ENCODE assay signal across 8 mouse cellular contexts in the genomic region with DNA sequence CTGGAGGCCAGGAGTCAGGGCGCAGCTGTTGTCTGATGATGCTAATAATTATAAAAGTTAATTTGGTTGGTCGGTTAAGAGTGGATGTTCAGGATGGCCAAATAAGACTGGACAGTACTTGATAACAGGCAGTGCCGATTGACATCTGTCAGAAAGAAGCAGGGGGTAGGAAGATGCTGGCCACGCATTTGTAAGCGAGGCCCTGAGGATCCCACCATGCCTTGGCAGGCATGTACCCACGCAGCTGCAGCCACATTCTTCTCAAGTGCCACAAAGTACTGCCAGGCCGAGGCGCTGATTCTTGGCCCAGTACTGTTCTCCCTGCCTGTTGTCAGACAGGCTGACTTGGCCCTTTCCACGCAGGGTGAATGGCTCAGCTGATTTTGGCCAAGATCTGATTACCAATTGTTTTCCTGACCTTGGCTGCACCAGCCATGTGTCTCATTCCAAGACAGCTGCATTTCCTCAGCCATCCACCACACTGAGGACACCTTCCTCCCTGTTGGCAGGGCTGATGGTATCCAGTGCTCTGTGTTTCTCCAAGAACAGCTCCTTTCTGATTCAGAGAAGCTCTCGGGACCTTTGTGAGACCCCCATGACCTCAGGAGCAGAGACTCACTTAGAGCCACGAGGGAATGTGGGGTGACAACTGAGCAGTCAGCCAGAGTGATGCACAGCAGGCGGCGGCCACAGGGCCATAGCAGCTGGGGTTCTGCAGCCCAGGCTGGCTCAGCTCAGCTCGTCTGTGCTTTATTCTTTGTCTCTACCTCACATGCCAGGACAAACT. TPM values are rescaled to one million over a fixed set of nuclear protein-coding genes. Genes with fewer than 3 reads are reported as not detected.
DNase-seq lines count a peak whose midpoint lies in the region; ATAC-seq lines count a peak whose summit lies in the region.

No protein-coding gene starts in this region.

- ATAC-seq in erythroblast, adult 5-6 weeks (replicated peaks; ENCODE audit: low FRiP score, poor library complexity, severe bottlenecking): no peak
- ATAC-seq in megakaryocyte progenitor cell, adult 5-6 weeks (replicated peaks; ENCODE audit: poor library complexity): no peak

- intact Hi-C loops in heart, postnatal 14 days (cut with DNase I): no loop called here

- peak; percentile 58 to 59 for DNase-seq in cerebellum, postnatal 14 days
- no peak for DNase-seq in cerebellum, postnatal 36 days
- peak; percentile 26 for DNase-seq in adipocyte (ENCODE audit: low spot score)
- peak; percentile 4 to 22 for DNase-seq in heart, postnatal 14 days
- DNase-seq in mesoderm, embryonic 11.5 days (ENCODE audit: low read depth, low spot score): peak; percentile 14
- DNase-seq in urinary bladder, postnatal 14 days (ENCODE audit: low spot score): no peak

RNA-seq across cellular contexts. Expression of gene Insm1, which starts 53.5 kb away (rescaled TPM):
- under 1 TPM in 1 of 2 experiments, not detected in 1; 0.12 TPM for total RNA-seq in heart, postnatal 14 days (2021)
- not detected in 2 replicates for total RNA-seq in erythroblast, adult 5-6 weeks (2015; ENCODE audit: low replicate concordance)
- not detected in 2 replicates for total RNA-seq in erythroblast, adult 5-6 weeks (2017; ENCODE audit: low replicate concordance)
- not detected in 2 replicates for total RNA-seq in megakaryocyte progenitor cell, adult 5-6 weeks (2015)
- not detected in 2 replicates for total RNA-seq in megakaryocyte progenitor cell, adult 5-6 weeks (2017)

Comparison
In these comparisons a context has a peak if more than half of its experiments do, and no peak if none do; other contexts are left out.
1. DNase-seq: peak in cerebellum, postnatal 14 days (2 of 2), adipocyte (single experiment), heart, postnatal 14 days (2 of 2) and mesoderm, embryonic 11.5 days (single experiment); none in cerebellum, postnatal 36 days (0 of 2) and urinary bladder, postnatal 14 days (single experiment).